Mouse (Mus musculus) ES-Bruce4 (cell line): ENCODE measurements at regions not wholly inside any gene's neighbourhood (a gene's known extent, or its start where the extent isn't known, plus 50 kb on each side); places are given as distances from the start of the nearest gene placed in this dataset.

Source experiments
- CTCF ChIP-seq: IDR thresholded peaks from one replicate; pipeline ENCODE4 v1.8.1; 2011; ENCODE audit warnings: low read depth, low read length
- EP300 ChIP-seq: IDR thresholded peaks from 2 replicates; pipeline ENCODE4 v1.6.1; 2011; ENCODE audit warnings: low read depth, low read length; ENCODE audit not compliant: insufficient read depth
- POLR2A ChIP-seq: IDR thresholded peaks from one replicate; pipeline ENCODE4 v1.8.1; 2011; ENCODE audit warnings: low read length; ENCODE audit not compliant: insufficient read depth

- no peak for TF ChIP-seq CTCF
- no peak for TF ChIP-seq EP300
- TF ChIP-seq POLR2A, result no peak
Measured at GRCm38 (mm10) chr9:72196626-72197330, 77.9 kb upstream of the Zfp280d start.
